Mouse (Mus musculus): Measurements from ENCODE around the gene Ggt7.

GRCm38 (mm10) chr2:155482021-155482420, 36.0 kb downstream of the Ggt7 start:
- TF ChIP-seq POLR2A (IDR thresholded peaks at IDR 0.05; ENCODE audit: control insufficient read depth, extremely low read depth, insufficient read depth, low read length, poor library complexity) = no peak
- TF ChIP-seq CTCF (IDR thresholded peaks at IDR 0.05; ENCODE audit: borderline replicate concordance, control insufficient read depth, extremely low read depth, insufficient read depth, low read length, poor library complexity) = no peak

All from thymus, adult 2 months (tissue).